Mouse (Mus musculus): ENCODE data around the gene Gpx5. TPM values are rescaled to one million over a fixed set of nuclear protein-coding genes. Genes with fewer than 3 reads are reported as not detected.

Gpx5 gene
- polyA plus RNA-seq, 1 experiment from 2014 or later, result not detected

- no peak overlapping the region for H3K27ac ChIP-seq (ENCODE audit: low read depth)
- H3K9me3 ChIP-seq (ENCODE audit: control insufficient read depth, low read length), result no peaks in the 10 kb centered on the region
- H3K36me3 ChIP-seq (ENCODE audit: control insufficient read depth, insufficient read depth, low read length), result no peaks in the 10 kb centered on the region
- H3K27me3 ChIP-seq (replicated peaks; ENCODE audit: control insufficient read depth, insufficient read depth, low read length), result 0 out of 2 replicates have a peak, but pooled peaks cover 3% of the 10 kb centered on the region
- 0 out of 2 replicates have a peak, but pooled peaks have one; percentile 1 for ATAC-seq (replicated peaks; ENCODE audit: low FRiP score, low TSS enrichment, low read depth)
- no peaks in the 10 kb centered on the region; the same call in 1 of the 2 replicates for H3K4me1 ChIP-seq (replicated peaks; ENCODE audit: control insufficient read depth, insufficient read depth, low read length)
- 33% methylated on average over 5 of the region's 5 CpGs for WGBS
- peak overlapping the region; percentile 69 for H3K4me2 ChIP-seq (ENCODE audit: low read length)
- no peak for DNase-seq (ENCODE audit: low spot score)
- no peak overlapping the region for H3K9ac ChIP-seq (ENCODE audit: low read length)
- peak overlapping the region; percentile 45 for H3K4me3 ChIP-seq (ENCODE audit: low read depth, low read length)
Observed at GRCm38 (mm10) chr13:21260289-21260688, 32.2 kb downstream of the Gpx5 start.

GRCm38 (mm10) chr13:21259677-21260113 is 32.8 kb downstream of the Gpx5 start:
- H3K27me3 ChIP-seq (replicated peaks; ENCODE audit: control insufficient read depth, insufficient read depth, low read length), result 0 out of 2 replicates have a peak, but pooled peaks cover 3% of the 10 kb centered on the region
- H3K4me1 ChIP-seq (replicated peaks; ENCODE audit: control insufficient read depth, insufficient read depth, low read length), result no peaks in the 10 kb centered on the region; the same call in 1 of the 2 replicates
- peak overlapping the region; percentile 69 for H3K4me2 ChIP-seq (ENCODE audit: low read length)
- DNase-seq (ENCODE audit: low spot score), result peak; percentile 83
- peak; percentile 84 for ATAC-seq (replicated peaks; ENCODE audit: low FRiP score, low TSS enrichment, low read depth)
- H3K36me3 ChIP-seq (ENCODE audit: control insufficient read depth, insufficient read depth, low read length), result no peaks in the 10 kb centered on the region
- H3K27ac ChIP-seq (ENCODE audit: low read depth), result no peak overlapping the region
- 0% methylated on average over 18 of the region's 18 CpGs for WGBS
- H3K9me3 ChIP-seq (ENCODE audit: control insufficient read depth, low read length), result no peaks in the 10 kb centered on the region
- H3K9ac ChIP-seq (ENCODE audit: low read length), result no peak overlapping the region; the same call in 1 of the 2 replicates
- H3K4me3 ChIP-seq (ENCODE audit: low read depth, low read length), result peak overlapping the region; percentile 45

DNA sequence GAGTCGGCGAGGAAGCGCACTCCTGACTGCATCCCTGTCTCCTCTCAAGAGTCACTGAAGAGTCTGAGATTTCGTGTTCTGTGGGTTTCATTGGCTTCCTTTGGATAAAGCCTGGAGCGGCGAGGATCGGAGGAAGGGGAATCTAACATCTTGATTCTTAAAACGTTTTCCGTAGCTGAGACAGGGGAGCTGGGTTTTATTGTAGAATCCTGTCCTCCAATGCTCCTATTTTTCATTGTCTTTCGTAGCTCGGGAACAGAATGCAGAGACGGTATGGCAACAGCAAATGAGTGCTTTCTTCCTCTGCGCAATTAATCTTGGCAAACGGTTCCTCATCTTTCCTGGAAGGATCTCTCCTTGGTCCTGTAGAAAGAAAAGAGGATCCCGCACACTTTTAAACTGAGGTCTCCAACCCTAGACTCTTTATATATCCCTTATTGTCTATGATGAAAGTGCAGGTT is 33.3 kb downstream of the Gpx5 start:
- Histone ChIP-seq H3K27ac (ENCODE audit: low read depth) (no peak overlapping the region), H3K4me3 (ENCODE audit: low read depth, low read length) (peak overlapping the region; percentile 45), H3K4me2 (ENCODE audit: low read length) (peak overlapping the region; percentile 69), H3K4me1 (replicated peaks; ENCODE audit: control insufficient read depth, insufficient read depth, low read length) (no peaks in the 10 kb centered on the region; the same call in 1 of the 2 replicates), H3K27me3 (replicated peaks; ENCODE audit: control insufficient read depth, insufficient read depth, low read length) (0 out of 2 replicates have a peak, but pooled peaks cover 3% of the 10 kb centered on the region), H3K9ac (ENCODE audit: low read length) (peak overlapping the region; percentile 29), H3K9me3 (ENCODE audit: control insufficient read depth, low read length) (no peaks in the 10 kb centered on the region), H3K36me3 (ENCODE audit: control insufficient read depth, insufficient read depth, low read length) (no peaks in the 10 kb centered on the region)
- DNase-seq (ENCODE audit: low spot score) (peak; percentile 67), ATAC-seq (replicated peaks; ENCODE audit: low FRiP score, low TSS enrichment, low read depth) (0 out of 2 replicates have a peak, but pooled peaks have one; percentile 4)
- under 1% methylated on average over 15 of the region's 15 CpGs for WGBS

DNA sequence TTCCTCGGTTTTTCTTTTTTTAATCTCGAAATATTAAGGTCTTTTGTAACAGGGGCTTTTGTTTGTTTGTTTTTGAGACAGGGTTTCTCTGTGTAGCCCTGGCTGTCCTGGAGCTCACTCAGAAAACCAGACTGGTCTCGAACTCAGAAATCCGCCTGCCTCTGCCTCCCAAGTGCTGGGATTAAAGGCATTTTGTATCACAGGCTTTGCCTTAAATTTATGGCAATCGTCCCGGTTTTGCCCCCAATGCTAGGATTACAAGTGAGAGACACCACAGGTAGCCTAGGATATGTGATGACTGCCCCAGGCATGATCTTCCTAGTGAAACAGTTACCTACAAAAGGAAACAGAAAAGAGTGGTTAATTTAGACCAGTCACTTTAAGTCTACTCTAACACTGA is 34.0 kb downstream of the Gpx5 start:
- no peak for DNase-seq (ENCODE audit: low spot score)
- Histone ChIP-seq H3K4me3 (ENCODE audit: low read depth, low read length) (peak overlapping the region; percentile 45), H3K9ac (ENCODE audit: low read length) (no peak overlapping the region), H3K27me3 (replicated peaks; ENCODE audit: control insufficient read depth, insufficient read depth, low read length) (0 out of 2 replicates have a peak, but pooled peaks cover 3% of the 10 kb centered on the region), H3K4me2 (ENCODE audit: low read length) (peak overlapping the region; percentile 69), H3K27ac (ENCODE audit: low read depth) (no peak overlapping the region), H3K4me1 (replicated peaks; ENCODE audit: control insufficient read depth, insufficient read depth, low read length) (no peaks in the 10 kb centered on the region; the same call in 1 of the 2 replicates), H3K9me3 (ENCODE audit: control insufficient read depth, low read length) (no peaks in the 10 kb centered on the region), H3K36me3 (ENCODE audit: control insufficient read depth, insufficient read depth, low read length) (no peaks in the 10 kb centered on the region)
- no peak for ATAC-seq (replicated peaks; ENCODE audit: low FRiP score, low TSS enrichment, low read depth)
- 27% methylated on average over 6 of the region's 6 CpGs for WGBS

GRCm38 (mm10) chr13:21253986-21254385 is 38.5 kb downstream of the Gpx5 start:
- Histone ChIP-seq H3K9ac (ENCODE audit: low read length) (no peak overlapping the region), H3K36me3 (ENCODE audit: control insufficient read depth, insufficient read depth, low read length) (no peaks in the 10 kb centered on the region), H3K27ac (ENCODE audit: low read depth) (no peak overlapping the region), H3K4me2 (ENCODE audit: low read length) (peak overlapping the region; percentile 71), H3K9me3 (ENCODE audit: control insufficient read depth, low read length) (no peaks in the 10 kb centered on the region), H3K4me1 (replicated peaks; ENCODE audit: control insufficient read depth, insufficient read depth, low read length) (no peaks in the 10 kb centered on the region; the same call in 1 of the 2 replicates), H3K4me3 (ENCODE audit: low read depth, low read length) (peak overlapping the region; percentile 35), H3K27me3 (replicated peaks; ENCODE audit: control insufficient read depth, insufficient read depth, low read length) (0 out of 2 replicates have a peak, but pooled peaks cover 3% of the 10 kb centered on the region)
- 4% methylated on average over 16 of the region's 16 CpGs for WGBS
- ATAC-seq (replicated peaks; ENCODE audit: low FRiP score, low TSS enrichment, low read depth) (peak; percentile 79; the same call in 1 of the 2 replicates), DNase-seq (ENCODE audit: low spot score) (peak; percentile 85)

DNA sequence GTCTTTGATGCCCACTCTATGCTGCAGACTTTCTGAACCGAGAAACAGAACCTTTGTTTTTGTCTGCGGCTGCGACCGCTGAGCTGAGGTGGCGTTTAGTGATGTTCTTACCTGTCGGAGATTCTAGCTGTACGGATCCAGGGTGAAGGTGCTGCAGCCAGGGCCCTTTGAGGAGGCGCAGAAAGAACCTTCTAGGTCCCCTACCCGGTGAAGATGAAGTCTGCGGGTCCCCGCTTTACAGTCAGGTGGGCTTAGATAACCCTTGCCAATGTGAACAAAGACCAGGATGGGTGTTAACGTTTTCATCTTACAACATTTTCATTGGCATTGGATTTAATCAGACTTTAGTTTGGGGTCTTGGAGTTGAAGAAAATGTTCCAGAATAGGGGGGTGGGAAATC is 39.0 kb downstream of the Gpx5 start:
- Histone ChIP-seq H3K9ac (ENCODE audit: low read length) (peak overlapping the region; percentile 18; the same call in 1 of the 2 replicates), H3K4me1 (replicated peaks; ENCODE audit: control insufficient read depth, insufficient read depth, low read length) (no peaks in the 10 kb centered on the region; the same call in 1 of the 2 replicates), H3K36me3 (ENCODE audit: control insufficient read depth, insufficient read depth, low read length) (no peaks in the 10 kb centered on the region), H3K27ac (ENCODE audit: low read depth) (no peak overlapping the region), H3K27me3 (replicated peaks; ENCODE audit: control insufficient read depth, insufficient read depth, low read length) (0 out of 2 replicates have a peak, but pooled peaks cover 3% of the 10 kb centered on the region), H3K4me3 (ENCODE audit: low read depth, low read length) (peak overlapping the region; percentile 35), H3K9me3 (ENCODE audit: control insufficient read depth, low read length) (no peaks in the 10 kb centered on the region), H3K4me2 (ENCODE audit: low read length) (peak overlapping the region; percentile 71)
- WGBS, result 3% methylated on average over 12 of the region's 12 CpGs
- ATAC-seq (replicated peaks; ENCODE audit: low FRiP score, low TSS enrichment, low read depth) (peak; percentile 32; the same call in 1 of the 2 replicates), DNase-seq (ENCODE audit: low spot score) (peak; percentile 70)

DNA sequence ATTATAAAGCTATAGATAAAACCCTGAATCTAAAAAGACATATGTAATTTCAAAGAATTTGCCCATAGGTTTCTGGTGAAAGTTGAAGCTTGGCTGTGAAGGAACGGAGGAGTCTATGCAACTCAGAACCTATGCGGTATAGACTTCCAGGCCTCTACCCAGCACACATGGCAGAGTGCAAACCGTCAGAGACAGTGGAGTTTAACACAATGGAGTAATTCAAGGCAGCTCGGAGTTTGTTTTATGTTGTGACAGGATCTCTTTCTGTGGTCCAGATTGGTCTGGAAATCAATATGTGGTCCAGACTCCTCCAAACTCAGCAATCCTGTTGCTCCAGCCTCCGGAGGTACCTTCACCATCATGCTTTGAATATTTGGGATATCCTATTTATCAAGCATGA is 39.5 kb downstream of the Gpx5 start:
- Histone ChIP-seq H3K4me3 (ENCODE audit: low read depth, low read length) (peak overlapping the region; percentile 35), H3K9ac (ENCODE audit: low read length) (0 out of 2 replicates have a peak overlapping the region, but pooled peaks have one; percentile 18), H3K36me3 (ENCODE audit: control insufficient read depth, insufficient read depth, low read length) (no peaks in the 10 kb centered on the region), H3K9me3 (ENCODE audit: control insufficient read depth, low read length) (no peaks in the 10 kb centered on the region), H3K4me1 (replicated peaks; ENCODE audit: control insufficient read depth, insufficient read depth, low read length) (no peaks in the 10 kb centered on the region; the same call in 1 of the 2 replicates), H3K27ac (ENCODE audit: low read depth) (no peak overlapping the region), H3K4me2 (ENCODE audit: low read length) (peak overlapping the region; percentile 71), H3K27me3 (replicated peaks; ENCODE audit: control insufficient read depth, insufficient read depth, low read length) (0 out of 2 replicates have a peak, but pooled peaks cover 2% of the 10 kb centered on the region)
- WGBS, result 27% methylated on average over 5 of the region's 5 CpGs
- no peak for DNase-seq (ENCODE audit: low spot score)
- ATAC-seq (replicated peaks; ENCODE audit: low FRiP score, low TSS enrichment, low read depth), result no peak

GRCm38 (mm10) chr13:21250074-21250681 is 42.4 kb downstream of the Gpx5 start:
- Histone ChIP-seq H3K4me2 (ENCODE audit: low read length) (no peak overlapping the region), H3K36me3 (ENCODE audit: control insufficient read depth, insufficient read depth, low read length) (no peaks in the 10 kb centered on the region), H3K9me3 (ENCODE audit: control insufficient read depth, low read length) (no peaks in the 10 kb centered on the region), H3K4me3 (ENCODE audit: low read depth, low read length) (no peak overlapping the region), H3K9ac (ENCODE audit: low read length) (no peak overlapping the region), H3K4me1 (replicated peaks; ENCODE audit: control insufficient read depth, insufficient read depth, low read length) (no peaks in the 10 kb centered on the region; the same call in 1 of the 2 replicates), H3K27ac (ENCODE audit: low read depth) (no peak overlapping the region), H3K27me3 (replicated peaks; ENCODE audit: control insufficient read depth, insufficient read depth, low read length) (no peaks in the 10 kb centered on the region)
- DNase-seq (ENCODE audit: low spot score) (no peak), ATAC-seq (replicated peaks; ENCODE audit: low FRiP score, low TSS enrichment, low read depth) (no peak)
- WGBS, result 54% methylated on average over 9 of the region's 9 CpGs
